Mouse (Mus musculus) E14TG2a.4 (cell line): Measurements from ENCODE around the gene Ptchd4.

Source experiments
- CTCF ChIP-seq: conservative IDR thresholded peaks from 2 replicates; pipeline ENCODE4 v1.5.1; 2014; ENCODE audit warnings: low read length
- NANOG ChIP-seq: IDR thresholded peaks from 2 replicates; pipeline ENCODE4 v1.6.1; 2014; ENCODE audit warnings: borderline replicate concordance, low read length, mixed read lengths

GRCm38 (mm10) chr17:42364716-42365115 lies 49.0 kb downstream of the Ptchd4 start:
- no peak for TF ChIP-seq CTCF
- TF ChIP-seq NANOG = no peak
